Mouse (Mus musculus) cerebellum, postnatal 25 days (tissue): ENCODE results near the gene Gls.

Experiments used
- DNase-seq, 2 experiments: peaks; one replicate each; pipeline ENCODE4 v3.0.0; 2021; ENCODE audit warnings: mixed read lengths in 2 of 2

The Gls gene

DNA sequence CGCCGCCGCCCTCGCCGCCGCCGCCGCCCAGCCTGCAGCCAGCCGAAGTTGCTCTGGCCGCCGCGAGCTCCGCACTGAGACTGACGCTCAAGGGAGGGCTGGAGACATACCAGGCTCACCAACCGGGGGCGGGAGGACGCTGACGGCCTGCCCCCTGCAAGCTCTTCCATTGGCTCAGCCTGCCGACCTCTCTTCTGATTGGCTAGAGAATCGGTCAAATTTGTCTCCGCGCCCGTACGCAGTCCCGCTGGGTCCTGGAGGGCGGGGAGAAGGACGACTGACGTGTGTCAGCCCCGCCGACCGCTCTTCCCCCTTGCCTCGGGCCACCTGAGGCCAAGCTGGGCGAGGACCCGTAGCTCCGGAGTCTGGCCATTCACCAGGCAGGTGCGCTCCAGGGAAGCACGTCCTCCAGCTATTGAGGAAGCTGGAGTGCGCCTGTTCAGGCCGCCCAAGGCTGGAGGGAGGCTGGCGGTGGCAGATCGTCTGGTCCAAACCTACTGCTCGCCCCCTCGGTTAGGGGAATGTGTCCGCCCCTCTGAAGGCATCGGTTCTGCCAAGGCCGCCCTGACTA lies at the start of gene Gls:
Gene Gls, minus strand, starts transcription at position 90 of the 571 bp plus-strand sequence.
- peak; percentile 97 to 98 for DNase-seq

- DNase-seq: no peak
These were observed 47.0 kb upstream of the Gls start for GRCm38 (mm10) chr1:52279831-52280595.

DNA sequence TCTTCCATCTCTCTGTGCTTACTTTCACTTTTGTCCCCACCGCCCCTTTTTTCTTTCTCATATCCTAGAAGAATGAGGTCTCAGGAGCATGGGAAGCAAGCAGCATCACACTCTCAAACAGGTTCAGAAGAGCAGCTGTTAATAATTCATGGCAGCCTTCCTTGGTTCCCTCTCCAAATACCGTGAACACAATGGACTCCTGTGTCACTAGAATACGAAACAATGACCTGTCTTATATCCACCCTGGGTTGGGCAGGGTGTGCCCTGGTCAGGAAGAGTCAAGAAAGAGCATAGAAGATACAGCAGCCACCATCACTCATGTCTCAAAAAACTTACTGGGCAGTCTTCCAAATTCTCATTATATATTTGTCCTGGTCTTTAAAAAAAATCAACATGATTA lies 46.3 kb upstream of the Gls start:
- no peak for DNase-seq

GRCm38 (mm10) chr1:52278073-52278472 lies 45.0 kb upstream of the Gls start:
- no peak for DNase-seq

DNA sequence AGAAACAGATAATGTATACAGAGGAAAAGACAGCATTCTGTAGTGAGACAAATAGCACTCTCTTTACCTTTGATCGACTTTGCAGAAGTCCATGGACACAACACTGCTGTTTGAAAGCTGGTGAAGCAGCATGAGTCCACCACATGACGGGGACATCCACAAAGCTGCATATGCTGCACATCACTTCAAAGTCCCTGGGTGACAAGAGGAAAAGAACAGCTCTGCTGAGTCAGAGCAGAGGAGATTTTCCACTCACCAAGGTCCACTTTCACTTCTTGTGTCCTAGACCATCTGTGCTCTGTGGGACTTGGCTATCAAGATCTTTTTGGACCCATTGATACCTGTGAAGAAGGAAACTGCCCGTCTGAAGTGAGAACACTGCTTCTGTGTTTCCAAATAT lies 41.2 kb upstream of the Gls start:
- peak; percentile 23 to 24 for DNase-seq

DNA sequence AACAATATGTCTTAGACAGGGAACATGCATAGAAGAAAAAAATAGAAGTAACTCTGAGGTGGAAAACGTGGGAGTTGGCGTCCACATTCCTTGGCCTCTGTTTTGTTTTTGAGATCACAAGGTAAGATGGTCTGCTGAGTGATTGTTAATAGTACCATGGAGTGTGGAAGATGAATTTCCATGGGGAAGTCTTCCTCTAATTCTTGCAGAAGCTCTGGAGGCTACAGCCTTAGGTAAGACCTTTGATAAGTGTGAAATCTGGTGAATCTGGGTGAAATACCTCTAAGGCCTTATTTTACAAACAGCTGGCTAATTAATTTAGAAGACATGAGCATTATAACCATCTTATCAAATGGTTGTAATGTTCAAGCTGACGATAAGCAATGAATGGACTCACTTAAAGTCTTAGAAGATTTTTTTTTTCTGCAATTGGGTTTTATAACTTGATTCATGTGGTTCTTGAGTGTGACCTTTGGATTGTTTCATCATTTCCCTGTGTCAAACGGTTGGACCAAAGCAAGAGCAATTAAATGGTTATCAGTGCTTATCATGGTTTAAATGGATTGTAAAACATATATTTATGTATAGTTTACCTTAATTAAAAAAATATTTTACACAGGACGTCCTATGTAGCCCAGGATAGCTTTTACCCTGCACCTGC lies 39.1 kb upstream of the Gls start:
- no peak for DNase-seq

DNA sequence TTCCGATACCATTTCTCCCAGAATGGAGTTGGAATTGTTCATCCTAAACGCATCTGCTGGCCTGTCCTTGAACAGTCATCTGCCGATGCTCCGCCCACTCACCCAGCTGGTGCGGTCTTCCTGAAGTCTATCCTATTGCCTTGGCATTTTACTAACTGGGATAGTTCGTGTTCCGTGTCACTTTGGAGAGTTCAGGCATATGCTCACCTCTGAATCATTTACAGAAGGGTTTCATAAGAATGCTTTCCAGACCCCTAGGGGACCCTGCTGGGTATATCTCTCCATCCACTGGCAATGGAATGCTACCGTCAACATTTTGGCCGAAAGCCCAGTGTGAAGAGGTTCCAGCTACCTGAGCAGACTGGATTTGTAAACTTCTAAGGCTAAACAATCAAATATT lies 37.3 kb upstream of the Gls start:
- peak; percentile 69 to 81 for DNase-seq

GRCm38 (mm10) chr1:52269596-52269995 lies 36.6 kb upstream of the Gls start:
- DNase-seq: peak; percentile 39 to 61

- peak; percentile 36 to 43 for DNase-seq
These were observed 35.0 kb upstream of the Gls start for GRCm38 (mm10) chr1:52268006-52268405.

- DNase-seq: peak; percentile 91 to 94
These were observed 34.6 kb upstream of the Gls start for GRCm38 (mm10) chr1:52267606-52268005.

GRCm38 (mm10) chr1:52265886-52266516 lies 33.0 kb upstream of the Gls start:
- DNase-seq: peak; percentile 16 to 22

DNA sequence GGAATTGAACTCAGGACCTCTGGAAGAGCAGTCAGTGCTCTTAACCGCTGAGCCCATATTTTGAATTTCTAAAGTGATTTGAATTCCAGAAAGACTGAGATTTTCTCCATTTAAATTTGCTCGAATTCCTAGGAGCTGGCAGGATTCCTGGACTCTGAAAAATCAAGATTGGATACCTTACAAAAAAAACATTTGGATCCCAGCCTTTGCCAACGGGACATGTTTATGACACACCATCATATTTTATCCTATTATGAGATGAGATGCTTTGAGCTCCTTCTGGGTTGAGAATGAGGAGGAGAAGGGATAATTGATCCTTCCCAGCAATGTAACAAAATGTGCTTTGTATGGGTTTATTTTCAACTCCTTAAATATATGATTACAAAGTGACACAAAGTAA lies 31.3 kb upstream of the Gls start:
- DNase-seq: peak; percentile 22 to 44

- no peak for DNase-seq
These were observed 27.5 kb upstream of the Gls start for GRCm38 (mm10) chr1:52260354-52261090.

DNA sequence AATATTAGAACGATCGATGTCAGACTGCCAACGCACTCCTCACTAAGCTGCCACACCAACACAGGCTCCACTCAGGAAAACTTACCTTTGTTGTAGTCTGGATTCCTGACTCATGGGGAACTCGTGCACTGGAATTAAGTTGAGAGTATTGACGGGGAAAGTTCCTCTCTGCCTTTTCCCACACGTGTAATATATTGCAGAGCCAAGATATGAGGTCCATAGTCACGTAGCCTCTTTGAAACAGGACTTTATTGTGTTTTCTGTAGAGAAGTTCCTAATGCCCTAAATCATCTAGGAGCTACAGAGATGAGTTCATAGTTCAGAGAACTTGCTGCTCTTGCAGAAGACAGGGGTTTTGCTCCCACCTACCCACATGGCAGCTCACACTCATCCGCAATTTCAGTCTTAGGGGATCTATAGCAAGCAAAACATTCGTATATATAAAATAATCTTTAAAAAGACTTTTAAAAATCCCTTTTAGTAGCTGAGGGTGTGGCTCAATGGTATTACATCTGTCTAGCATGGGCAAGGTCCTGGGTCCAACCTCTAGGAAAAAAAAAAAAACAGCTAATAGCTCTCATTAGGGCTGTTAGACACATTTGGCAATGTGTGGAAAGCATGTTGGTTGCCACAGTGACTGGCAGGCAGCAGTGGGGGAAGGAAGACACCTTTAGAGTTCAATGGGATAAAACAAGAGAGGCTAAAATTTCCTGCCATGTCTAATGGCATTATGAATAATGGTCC lies 25.1 kb upstream of the Gls start:
- DNase-seq: no peak

- no peak for DNase-seq
These were observed 23.9 kb upstream of the Gls start for GRCm38 (mm10) chr1:52256916-52257315.

DNA sequence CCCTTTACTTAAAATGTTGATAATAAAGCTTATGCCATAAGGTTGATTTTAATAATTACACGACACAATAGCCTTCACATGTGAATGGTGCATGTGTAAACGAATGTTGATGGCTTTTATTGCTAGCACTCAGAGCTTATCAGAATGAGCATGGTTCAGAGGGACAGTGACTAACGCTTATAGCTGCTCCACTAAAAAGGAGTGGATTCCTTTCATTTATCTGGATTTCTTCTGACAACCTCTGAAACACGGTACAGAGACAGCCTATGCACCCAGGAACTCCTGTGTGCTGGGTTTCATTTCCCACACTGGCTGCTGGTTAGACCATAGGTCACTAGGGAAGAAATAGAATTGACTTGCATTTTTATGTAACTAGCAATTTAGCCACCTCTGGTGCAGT lies 23.2 kb upstream of the Gls start:
- no peak for DNase-seq

DNA sequence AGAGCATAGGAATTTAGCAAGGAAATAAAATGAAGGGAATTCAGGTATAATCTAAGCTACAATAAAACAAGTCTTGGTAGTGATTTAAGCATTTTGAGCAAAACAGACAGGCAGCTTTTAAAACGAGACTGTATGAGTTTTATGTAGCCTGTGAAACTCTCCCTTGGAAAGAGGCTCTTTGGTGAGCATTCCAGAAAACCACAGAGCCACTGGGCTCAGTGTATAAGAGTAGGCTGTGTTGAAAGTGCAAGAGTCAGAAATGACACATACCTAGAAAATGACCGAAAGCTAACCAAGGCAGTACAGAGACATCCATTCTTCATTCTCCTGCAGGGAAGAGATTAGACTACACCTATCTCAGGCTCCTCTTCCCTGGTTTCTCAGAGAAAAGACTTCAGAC lies 21.4 kb upstream of the Gls start:
- DNase-seq: no peak

GRCm38 (mm10) chr1:52253386-52253785 lies 20.4 kb upstream of the Gls start:
- no peak for DNase-seq

- no peak for DNase-seq
These were observed 19.4 kb upstream of the Gls start for GRCm38 (mm10) chr1:52252447-52252846.

- no peak for DNase-seq
These were observed 18.2 kb upstream of the Gls start for GRCm38 (mm10) chr1:52251038-52251735.

GRCm38 (mm10) chr1:52248899-52249556 lies 16.0 kb upstream of the Gls start:
- DNase-seq: no peak
